Mouse (Mus musculus) neutrophil, adult 83 days (primary cell): Measurements from ENCODE around the gene Syne1. TPM values are rescaled to one million over a fixed set of nuclear protein-coding genes. Genes with fewer than 3 reads are reported as not detected.

Experiments used
- total RNA-seq, 2 experiments: library from RNA; stranded (reverse); gene quantifications; one replicate each; pipeline ENCODE4 v1.2.4; 2023

Syne1 gene
- 100 to 1,000 TPM; 509 to 539 TPM for total RNA-seq

GRCm38 (mm10) chr10:5551382-5551781 is at the start of gene Syne1:
Syne1 (minus strand) TSS chr10:5551482.

GRCm38 (mm10) chr10:5593464-5593863 is 42.2 kb upstream of the Syne1 start, which contains the start of gene Myct1:
Myct1 (plus strand) TSS chr10:5593775.

DNA sequence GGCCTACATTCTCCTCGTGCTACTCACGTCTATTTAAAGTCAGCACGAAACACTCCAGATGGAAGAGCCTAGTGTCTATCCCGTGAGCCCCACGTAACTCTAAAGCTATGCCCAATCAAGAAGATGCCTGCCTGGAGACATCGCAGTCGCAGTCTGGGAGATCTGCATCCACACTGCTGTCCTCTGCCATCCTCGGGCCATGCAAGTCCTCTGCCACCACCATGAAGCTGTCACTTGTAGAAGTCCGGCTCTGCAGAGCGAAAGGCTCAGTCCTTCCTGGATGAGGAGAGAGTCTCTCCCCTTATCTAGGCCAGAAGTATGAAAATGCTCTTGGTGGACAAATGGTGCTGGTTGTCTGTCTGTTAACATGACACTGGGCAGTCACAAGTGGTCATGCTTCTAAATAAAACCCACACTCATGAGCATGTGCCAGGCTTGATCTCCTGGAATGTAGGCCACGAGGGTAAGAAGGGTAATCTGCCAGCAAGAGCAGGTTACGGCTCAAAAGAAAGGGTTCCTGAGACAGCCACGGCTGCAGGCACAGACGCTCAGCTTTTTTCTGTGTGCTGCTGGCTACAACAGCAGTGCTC is 482.5 kb downstream of the Syne1 start, which contains the start of gene Gm10097:
Gene Gm10097 (plus strand): TSS at position 517 of the 590 bp plus-strand sequence.

Other genes starting within 250 kb of the Syne1 start
- gene Myct1, start 42.3 kb upstream of the Syne1 start, total RNA-seq: not detected
- not detected for gene Vip, start 87.7 kb upstream of the Syne1 start, total RNA-seq